Mouse (Mus musculus) midbrain, embryonic 15.5 days (tissue): ENCODE results near the gene Golt1a. TPM values are rescaled to one million over a fixed set of nuclear protein-coding genes. Genes with fewer than 3 reads are reported as not detected.

Experiments used
- ATAC-seq: fragments of 200-750 bp; cut with Nextera tagmentation; replicated peaks from 2 replicates; pipeline ENCODE4 v1.8.0; 2017; ENCODE audit warnings: moderate TSS enrichment
- H3K27ac ChIP-seq: fragments of 300-500 bp; sonication (generic); 2 replicates; pipeline ENCODE4 v1.5.1; 2015; ENCODE audit warnings: mild to moderate bottlenecking, inconsistent platforms
- H3K27me3 ChIP-seq: fragments of 300-500 bp; sonication (generic); replicated peaks from 2 replicates; pipeline ENCODE4 v1.6.1; 2015; ENCODE audit warnings: inconsistent platforms
- H3K36me3 ChIP-seq: fragments of 300-500 bp; sonication (generic); replicated peaks from 2 replicates; pipeline ENCODE4 v1.6.1; 2015; ENCODE audit warnings: inconsistent platforms
- H3K4me1 ChIP-seq: fragments of 300-500 bp; sonication (generic); 2 replicates; pipeline ENCODE4 v1.6.1; 2015; ENCODE audit warnings: inconsistent platforms
- H3K4me2 ChIP-seq: fragments of 300-500 bp; sonication (generic); 2 replicates; pipeline ENCODE4 v1.6.1; 2015; ENCODE audit warnings: inconsistent platforms, mild to moderate bottlenecking, moderate library complexity
- H3K4me3 ChIP-seq: fragments of 300-500 bp; sonication (generic); 2 replicates; pipeline ENCODE4 v1.5.1; 2015; ENCODE audit warnings: mild to moderate bottlenecking, inconsistent platforms
- H3K9ac ChIP-seq: fragments of 300-500 bp; sonication (generic); 2 replicates; pipeline ENCODE4 v1.6.1; 2015; ENCODE audit warnings: mild to moderate bottlenecking, inconsistent platforms
- H3K9me3 ChIP-seq: fragments of 300-500 bp; sonication (generic); 2 replicates; pipeline ENCODE4 v1.6.1; 2016; ENCODE audit warnings: inconsistent platforms
- WGBS: fragments of 180-500 bp; shearing (Covaris S2); methylation state at CpG from one replicate; pipeline ENCODE4 v1.1.7; 2015; ENCODE audit warnings: mixed read lengths; 5-methylcytosine and 5-hydroxymethylcytosine counted together
- polyA plus RNA-seq: library from polyadenylated mRNA; unstranded; fragments of >200 nt; fragmentation: Nextera tagmentation; extraction: Ambion mirVana; gene quantifications from 2 replicates; pipeline ENCODE4 v1.2.1, GENCODE M21; 2015

Golt1a gene
- polyA plus RNA-seq, 1 experiment from 2014 or later, result not detected

GRCm38 (mm10) chr1:133311240-133311639, 1.6 kb downstream of the Golt1a start:
- H3K4me1 ChIP-seq, result peaks cover 13% of the 10 kb centered on the region; the same call in 1 of the 2 replicates
- H3K9ac ChIP-seq, result no peak overlapping the region
- H3K36me3 ChIP-seq, result no peaks in the 10 kb centered on the region
- no peak overlapping the region for H3K4me2 ChIP-seq
- no peak; the same call in 1 of the 2 replicates for ATAC-seq
- H3K27ac ChIP-seq, result no peak overlapping the region
- H3K27me3 ChIP-seq, result no peaks in the 10 kb centered on the region
- H3K4me3 ChIP-seq, result no peak overlapping the region
- 56% methylated on average over 4 of the region's 4 CpGs for WGBS
- H3K9me3 ChIP-seq, result no peaks in the 10 kb centered on the region

- WGBS, result 11% methylated on average over 10 of the region's 10 CpGs
- H3K27ac ChIP-seq, result peak overlapping the region; percentile 30; the same call in 1 of the 2 replicates
These were observed 2.3 kb downstream of the Golt1a start for GRCm38 (mm10) chr1:133311946-133312345.

GRCm38 (mm10) chr1:133314364-133314763, 4.8 kb downstream of the Golt1a start:
- H3K9ac ChIP-seq, result no peak overlapping the region
- H3K27ac ChIP-seq, result no peak overlapping the region
- H3K4me1 ChIP-seq, result peaks cover 4% of the 10 kb centered on the region; the same call in 1 of the 2 replicates
- H3K4me2 ChIP-seq, result no peak overlapping the region
- H3K9me3 ChIP-seq, result no peaks in the 10 kb centered on the region
- H3K27me3 ChIP-seq, result no peaks in the 10 kb centered on the region
- WGBS, result 28% methylated on average over 8 of the region's 8 CpGs
- ATAC-seq, result no peak
- no peaks in the 10 kb centered on the region for H3K36me3 ChIP-seq
- H3K4me3 ChIP-seq, result no peak overlapping the region

More at GRCm38 (mm10) chr1:133311946-133312345, 2.3 kb downstream of the Golt1a start:
- H3K4me3 ChIP-seq, result no peak overlapping the region
- peaks cover 10% of the 10 kb centered on the region; the same call in 1 of the 2 replicates for H3K4me1 ChIP-seq
- no peaks in the 10 kb centered on the region for H3K27me3 ChIP-seq
- peak; percentile 57 for ATAC-seq
- H3K36me3 ChIP-seq, result no peaks in the 10 kb centered on the region
- no peak overlapping the region for H3K9ac ChIP-seq
- H3K9me3 ChIP-seq, result no peaks in the 10 kb centered on the region
- H3K4me2 ChIP-seq, result peak overlapping the region; percentile 14

- ATAC-seq, result no peak
- no peak overlapping the region for H3K4me2 ChIP-seq
- WGBS, result 80% methylated on average over 6 of the region's 6 CpGs
These were observed 6.2 kb downstream of the Golt1a start for GRCm38 (mm10) chr1:133315775-133316174.

GRCm38 (mm10) chr1:133316577-133316976, 7.0 kb downstream of the Golt1a start:
- no peaks in the 10 kb centered on the region for H3K9me3 ChIP-seq
- no peak overlapping the region for H3K4me3 ChIP-seq
- no peak overlapping the region for H3K4me2 ChIP-seq
- H3K36me3 ChIP-seq, result no peaks in the 10 kb centered on the region
- peaks cover 4% of the 10 kb centered on the region; the same call in 1 of the 2 replicates for H3K4me1 ChIP-seq
- no peaks in the 10 kb centered on the region for H3K27me3 ChIP-seq
- no peak overlapping the region for H3K9ac ChIP-seq
- ATAC-seq, result no peak
- H3K27ac ChIP-seq, result no peak overlapping the region
- 83% methylated on average over 4 of the region's 4 CpGs for WGBS

More at GRCm38 (mm10) chr1:133315775-133316174, 6.2 kb downstream of the Golt1a start:
- no peaks in the 10 kb centered on the region for H3K9me3 ChIP-seq
- H3K36me3 ChIP-seq, result no peaks in the 10 kb centered on the region
- H3K27ac ChIP-seq, result no peak overlapping the region
- peaks cover 4% of the 10 kb centered on the region; the same call in 1 of the 2 replicates for H3K4me1 ChIP-seq
- no peak overlapping the region for H3K4me3 ChIP-seq
- H3K27me3 ChIP-seq, result no peaks in the 10 kb centered on the region
- no peak overlapping the region for H3K9ac ChIP-seq

- H3K9me3 ChIP-seq, result no peaks in the 10 kb centered on the region
- no peak overlapping the region for H3K4me2 ChIP-seq
- no peak for ATAC-seq
- WGBS, result 89% methylated on average over 1 of the region's 1 CpGs
- H3K9ac ChIP-seq, result no peak overlapping the region
- H3K36me3 ChIP-seq, result no peaks in the 10 kb centered on the region
- no peak overlapping the region for H3K4me3 ChIP-seq
- no peaks in the 10 kb centered on the region for H3K27me3 ChIP-seq
- peaks cover under 1% of the 10 kb centered on the region; the same call in 1 of the 2 replicates for H3K4me1 ChIP-seq
- H3K27ac ChIP-seq, result no peak overlapping the region
These were observed 7.5 kb downstream of the Golt1a start for GRCm38 (mm10) chr1:133317149-133317548.

GRCm38 (mm10) chr1:133321267-133321925, 11.8 kb downstream of the Golt1a start, which contains the start of gene Kiss1:
Kiss1 (plus strand) TSS chr1:133321875.
- WGBS, result 79% methylated on average over 13 of the region's 13 CpGs
- ATAC-seq, result peak; percentile 57; the same call in 1 of the 2 replicates
- H3K4me2 ChIP-seq, result no peak within 1 kb of the TSS

GRCm38 (mm10) chr1:133323333-133323732, 13.7 kb downstream of the Golt1a start:
- 48% methylated on average over 5 of the region's 5 CpGs for WGBS
- ATAC-seq, result 0 out of 2 replicates have a peak, but pooled peaks have one; percentile 28
- H3K4me3 ChIP-seq, result no peak overlapping the region
- H3K4me2 ChIP-seq, result no peak overlapping the region
- H3K36me3 ChIP-seq, result no peaks in the 10 kb centered on the region
- peaks cover 2% of the 10 kb centered on the region; the same call in 1 of the 2 replicates for H3K4me1 ChIP-seq
- H3K27ac ChIP-seq, result no peak overlapping the region
- no peaks in the 10 kb centered on the region for H3K9me3 ChIP-seq
- H3K27me3 ChIP-seq, result no peaks in the 10 kb centered on the region
- no peak overlapping the region for H3K9ac ChIP-seq

More at GRCm38 (mm10) chr1:133321267-133321925, 11.8 kb downstream of the Golt1a start, which contains the start of gene Kiss1:
- Histone ChIP-seq H3K9ac (no peak within 1 kb of the TSS), H3K27ac (no peak within 1 kb of the TSS), H3K4me1 (no peaks in the 10 kb centered on the region), H3K27me3 (no peaks in the 10 kb centered on the region), H3K4me3 (no peak within 1 kb of the TSS), H3K36me3 (no peaks in the 10 kb centered on the region), H3K9me3 (no peaks in the 10 kb centered on the region)

- no peak for ATAC-seq
- H3K4me3 ChIP-seq, result no peak overlapping the region
- 90% methylated on average over 8 of the region's 8 CpGs for WGBS
- no peaks in the 10 kb centered on the region for H3K27me3 ChIP-seq
- peaks cover 22% of the 10 kb centered on the region for H3K4me1 ChIP-seq
- H3K9me3 ChIP-seq, result no peaks in the 10 kb centered on the region
- no peaks in the 10 kb centered on the region for H3K36me3 ChIP-seq
- no peak overlapping the region for H3K4me2 ChIP-seq
- no peak overlapping the region for H3K9ac ChIP-seq
- no peak overlapping the region for H3K27ac ChIP-seq
These were observed 16.4 kb downstream of the Golt1a start for GRCm38 (mm10) chr1:133325951-133326350.

GRCm38 (mm10) chr1:133327094-133327493, 17.5 kb downstream of the Golt1a start:
- Histone ChIP-seq H3K27me3 (no peaks in the 10 kb centered on the region), H3K9ac (no peak overlapping the region), H3K4me3 (no peak overlapping the region), H3K9me3 (no peaks in the 10 kb centered on the region), H3K4me1 (peaks cover 32% of the 10 kb centered on the region), H3K27ac (no peak overlapping the region), H3K36me3 (no peaks in the 10 kb centered on the region), H3K4me2 (no peak overlapping the region)
- WGBS, result 63% methylated on average over 5 of the region's 5 CpGs
- ATAC-seq, result no peak

GRCm38 (mm10) chr1:133328299-133328795, 18.7 kb downstream of the Golt1a start:
- Histone ChIP-seq H3K9ac (no peak overlapping the region), H3K4me3 (no peak overlapping the region), H3K27me3 (no peaks in the 10 kb centered on the region), H3K9me3 (no peaks in the 10 kb centered on the region), H3K4me1 (peaks cover 32% of the 10 kb centered on the region), H3K4me2 (no peak overlapping the region), H3K36me3 (no peaks in the 10 kb centered on the region), H3K27ac (no peak overlapping the region)
- no peak for ATAC-seq
- WGBS, result 44% methylated on average over 6 of the region's 6 CpGs

- no peaks in the 10 kb centered on the region for H3K36me3 ChIP-seq
- H3K4me2 ChIP-seq, result peak overlapping the region; percentile 48
- peaks cover 32% of the 10 kb centered on the region for H3K4me1 ChIP-seq
- no peaks in the 10 kb centered on the region for H3K27me3 ChIP-seq
- 8% methylated on average over 34 of the region's 34 CpGs for WGBS
- peak overlapping the region; percentile 11; the same call in 1 of the 2 replicates for H3K9ac ChIP-seq
- no peak for ATAC-seq
- no peak overlapping the region for H3K27ac ChIP-seq
- no peaks in the 10 kb centered on the region for H3K9me3 ChIP-seq
- H3K4me3 ChIP-seq, result peak overlapping the region; percentile 23
These were observed 19.5 kb downstream of the Golt1a start for GRCm38 (mm10) chr1:133328896-133329637.
